Mouse (Mus musculus) small intestine, adult 2 months (tissue): ENCODE measurements around the gene Prss12.

Source experiments
- CTCF ChIP-seq: fragments of 200-500 bp; IDR thresholded peaks from 2 replicates; pipeline ENCODE4 v1.5.1; 2012; ENCODE audit warnings: low read depth, mild to moderate bottlenecking, control low read depth, inconsistent platforms, low read length, moderate library complexity, mixed read lengths; ENCODE audit not compliant: insufficient replicate concordance, insufficient read length; ENCODE audit errors: extremely low read depth
- POLR2A ChIP-seq: fragments of 200-500 bp; IDR thresholded peaks from 2 replicates; pipeline ENCODE4 v1.6.1; 2012; ENCODE audit warnings: low read depth, mild to moderate bottlenecking, control low read depth, inconsistent platforms, low read length, moderate library complexity

DNA sequence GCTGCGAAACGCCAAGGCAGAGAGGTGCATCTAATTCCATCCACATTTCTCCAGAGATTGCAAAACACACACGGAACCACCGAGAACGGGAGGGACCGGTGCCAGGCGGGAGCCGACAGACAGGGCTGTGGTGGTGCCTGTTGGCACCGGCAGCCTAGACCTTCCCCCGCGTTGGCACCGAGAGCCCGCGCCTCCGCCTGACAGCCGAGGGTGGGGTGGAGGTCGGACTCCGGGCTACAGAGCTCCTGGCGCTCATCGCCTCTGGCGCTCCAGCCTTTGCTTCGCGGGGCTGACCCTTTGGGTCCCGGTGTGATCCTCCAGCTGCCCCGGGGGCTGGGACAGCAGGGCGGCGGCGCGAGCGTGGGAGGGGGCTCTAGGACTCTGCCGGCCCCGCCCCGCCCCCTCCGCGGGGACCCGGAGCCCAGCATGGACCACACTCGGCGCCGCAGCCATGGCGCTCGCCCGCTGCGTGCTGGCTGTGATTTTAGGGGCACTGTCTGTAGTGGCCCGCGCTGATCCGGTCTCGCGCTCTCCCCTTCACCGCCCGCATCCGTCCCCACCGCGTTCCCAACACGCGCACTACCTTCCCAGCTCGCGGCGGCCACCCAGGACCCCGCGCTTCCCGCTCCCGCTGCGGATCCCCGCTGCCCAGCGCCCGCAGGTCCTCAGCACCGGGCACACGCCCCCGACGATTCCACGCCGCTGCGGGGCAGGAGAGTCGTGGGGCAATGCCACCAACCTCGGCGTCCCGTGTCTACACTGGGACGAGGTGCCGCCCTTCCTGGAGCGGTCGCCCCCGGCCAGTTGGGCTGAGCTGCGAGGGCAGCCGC, at the start of gene Prss12:
- TF ChIP-seq CTCF (no peak), POLR2A (no peak)
